Mouse (Mus musculus): ENCODE results near the gene Fcgr4. TPM values are rescaled to one million over a fixed set of nuclear protein-coding genes. Genes with fewer than 3 reads are reported as not detected.

The Fcgr4 gene
- polyA plus RNA-seq, 1 experiment from 2014 or later: 0.56 TPM

Small RNAs within 50 kb of the gene (microRNA-seq; reads per million reads assigned to microRNA genes)
- not detected for gene Gm27552
- gene Mir6546: 0.97 reads per million

Other genes starting within 250 kb of the Fcgr4 start
- gene Atf6, start 151.1 kb upstream of the Fcgr4 start, polyA plus RNA-seq (2014; fragmentation: Nextera tagmentation; extraction: Ambion mirVana): 9.9 and 10.9 TPM in 2 replicates
- gene Gm26620, start 133.9 kb upstream of the Fcgr4 start, polyA plus RNA-seq (2014; fragmentation: Nextera tagmentation; extraction: Ambion mirVana): 0.48 and 0.56 TPM in 2 replicates
- 41.2 and 45.9 TPM in 2 replicates for gene Dusp12, start 133.4 kb upstream of the Fcgr4 start, polyA plus RNA-seq (2014; fragmentation: Nextera tagmentation; extraction: Ambion mirVana)
- 0.75 and 1.1 TPM in 2 replicates for gene Fcrlb, start 106.0 kb upstream of the Fcgr4 start, polyA plus RNA-seq (2014; fragmentation: Nextera tagmentation; extraction: Ambion mirVana)
- gene Fcrla, start 91.3 kb upstream of the Fcgr4 start, polyA plus RNA-seq (2014; fragmentation: Nextera tagmentation; extraction: Ambion mirVana): not detected in 2 replicates
- 1.2 and 1.8 TPM in 2 replicates for gene Fcgr2b, start 42.4 kb upstream of the Fcgr4 start, polyA plus RNA-seq (2014; fragmentation: Nextera tagmentation; extraction: Ambion mirVana)
- gene Fcgr3, start 46.0 kb downstream of the Fcgr4 start, polyA plus RNA-seq (2014; fragmentation: Nextera tagmentation; extraction: Ambion mirVana): 9.6 and 11.6 TPM in 2 replicates
- gene Cfap126, start 95.0 kb downstream of the Fcgr4 start, polyA plus RNA-seq (2014; fragmentation: Nextera tagmentation; extraction: Ambion mirVana): 11.7 and 20.3 TPM in 2 replicates
- gene Sdhc, start 131.7 kb downstream of the Fcgr4 start, polyA plus RNA-seq (2014; fragmentation: Nextera tagmentation; extraction: Ambion mirVana): 311 and 314 TPM in 2 replicates
- gene Mpz, start 131.8 kb downstream of the Fcgr4 start, polyA plus RNA-seq (2014; fragmentation: Nextera tagmentation; extraction: Ambion mirVana): 3.5 and 4.8 TPM in 2 replicates
- gene Pcp4l1, start 177.3 kb downstream of the Fcgr4 start, polyA plus RNA-seq (2014; fragmentation: Nextera tagmentation; extraction: Ambion mirVana): 37.2 and 55.1 TPM in 2 replicates
- 0.21 and 0.50 TPM in 2 replicates for gene Nr1i3, start 195.1 kb downstream of the Fcgr4 start, polyA plus RNA-seq (2014; fragmentation: Nextera tagmentation; extraction: Ambion mirVana)
- gene Tomm40l, start 203.6 kb downstream of the Fcgr4 start, polyA plus RNA-seq (2014; fragmentation: Nextera tagmentation; extraction: Ambion mirVana): 41.2 and 47.0 TPM in 2 replicates
- gene Apoa2, start 206.1 kb downstream of the Fcgr4 start, polyA plus RNA-seq (2014; fragmentation: Nextera tagmentation; extraction: Ambion mirVana): 5.6 and 7.0 TPM in 2 replicates
- gene Fcer1g, start 215.4 kb downstream of the Fcgr4 start, polyA plus RNA-seq (2014; fragmentation: Nextera tagmentation; extraction: Ambion mirVana): 25.2 and 30.1 TPM in 2 replicates
- gene Adamts4, start 231.5 kb downstream of the Fcgr4 start, polyA plus RNA-seq (2014; fragmentation: Nextera tagmentation; extraction: Ambion mirVana): 3.0 and 3.7 TPM in 2 replicates
- gene Ndufs2, start 232.5 kb downstream of the Fcgr4 start, polyA plus RNA-seq (2014; fragmentation: Nextera tagmentation; extraction: Ambion mirVana): 218 and 247 TPM in 2 replicates